Mouse (Mus musculus): Measurements from ENCODE around the gene Traf5. TPM values are rescaled to one million over a fixed set of nuclear protein-coding genes. Genes with fewer than 3 reads are reported as not detected.

Gene Traf5
- total RNA-seq, 2 experiments from 2014 or later, result 3.1 to 3.3 TPM

- DNase-seq (ENCODE audit: low spot score in 2 of 2), result no peak
These were observed 25.4 kb downstream of the Traf5 start for GRCm38 (mm10) chr1:192066956-192067355.

- DNase-seq (ENCODE audit: low spot score in 2 of 2), result no peak
These were observed 29.0 kb downstream of the Traf5 start for GRCm38 (mm10) chr1:192063209-192063946.

GRCm38 (mm10) chr1:192062682-192063081, 29.7 kb downstream of the Traf5 start:
- DNase-seq (ENCODE audit: low spot score in 2 of 2), result no peak

GRCm38 (mm10) chr1:192061666-192062306, 30.6 kb downstream of the Traf5 start:
- DNase-seq (ENCODE audit: low spot score in 2 of 2), result no peak

- no peak for DNase-seq (ENCODE audit: low spot score in 2 of 2)
These were observed 33.4 kb downstream of the Traf5 start for GRCm38 (mm10) chr1:192058911-192059310.

GRCm38 (mm10) chr1:192053726-192054125, 38.6 kb downstream of the Traf5 start:
- no peak for DNase-seq (ENCODE audit: low spot score in 2 of 2)

- no peak for DNase-seq (ENCODE audit: low spot score in 2 of 2)
These were observed 39.4 kb downstream of the Traf5 start for GRCm38 (mm10) chr1:192052986-192053385.

- no peak for DNase-seq (ENCODE audit: low spot score in 2 of 2)
These were observed 39.9 kb downstream of the Traf5 start for GRCm38 (mm10) chr1:192052461-192052860.

- DNase-seq (ENCODE audit: low spot score in 2 of 2), result no peak
These were observed 93.3 kb downstream of the Traf5 start for GRCm38 (mm10) chr1:191999022-191999421.

GRCm38 (mm10) chr1:191996621-191997185, 95.7 kb downstream of the Traf5 start:
- no peak for DNase-seq (ENCODE audit: low spot score in 2 of 2)

GRCm38 (mm10) chr1:191995916-191996315, 96.4 kb downstream of the Traf5 start:
- DNase-seq (ENCODE audit: low spot score in 2 of 2), result no peak

GRCm38 (mm10) chr1:191995488-191995887, 96.9 kb downstream of the Traf5 start:
- peak; percentile 67 to 71 for DNase-seq (ENCODE audit: low spot score in 2 of 2)

GRCm38 (mm10) chr1:191994476-191994875, 97.9 kb downstream of the Traf5 start:
- DNase-seq (ENCODE audit: low spot score in 2 of 2), result no peak

GRCm38 (mm10) chr1:191992040-191992780, 100.1 kb downstream of the Traf5 start:
- peak in 1 of 2 experiments; percentile 26 for DNase-seq (ENCODE audit: low spot score in 2 of 2)

- DNase-seq (ENCODE audit: low spot score in 2 of 2), result peak; percentile 94 to 96
These were observed 102.4 kb downstream of the Traf5 start for GRCm38 (mm10) chr1:191989994-191990393.

GRCm38 (mm10) chr1:191989060-191989459, 103.3 kb downstream of the Traf5 start:
- DNase-seq (ENCODE audit: low spot score in 2 of 2), result no peak

- DNase-seq (ENCODE audit: low spot score in 2 of 2), result no peak
These were observed 103.7 kb downstream of the Traf5 start for GRCm38 (mm10) chr1:191988646-191989045.

GRCm38 (mm10) chr1:191987481-191987769, 104.9 kb downstream of the Traf5 start:
- DNase-seq (ENCODE audit: low spot score in 2 of 2), result no peak

- DNase-seq (ENCODE audit: low spot score in 2 of 2), result no peak
These were observed 105.5 kb downstream of the Traf5 start for GRCm38 (mm10) chr1:191986674-191987480.

- peak in 1 of 2 experiments; percentile 28 for DNase-seq (ENCODE audit: low spot score in 2 of 2)
These were observed 110.8 kb downstream of the Traf5 start for GRCm38 (mm10) chr1:191981426-191982102.
